In genomic region chr8:106603131-106603819, GRCm38 (mm10) we compare ENCODE assay signal across 8 mouse cellular contexts. TPM values are rescaled to one million over a fixed set of nuclear protein-coding genes. Genes with fewer than 3 reads are reported as not detected.
A peak's percentile ranks its signal among the peaks of the same experiment; 100 is the strongest.
DNase-seq lines count a peak whose midpoint lies in the region.

Gene Cdh1 (plus strand): TSS chr8:106603351.

- 1% methylated on average over 53 of the region's 53 CpGs for WGBS in large intestine, adult 2 months

- peak; percentile 8 to 14 for DNase-seq in spleen, adult 18-20 months
- DNase-seq in spleen, adult 12 weeks (ENCODE audit: low spot score) = no peak
- DNase-seq in embryo, embryonic 11 days = peak; percentile 55
- DNase-seq in heart, postnatal 4 days = peak; percentile 19
- DNase-seq in large intestine, adult 2 months (ENCODE audit: low read depth, low spot score) = no peak
- peak; percentile 88 to 94 for DNase-seq in lung, postnatal 4 days
- peak; percentile 30 to 35 for DNase-seq in right cerebral cortex, postnatal 10 days (ENCODE audit: low spot score in 2 of 2)
- DNase-seq in c-Kit-positive CD71-positive TER-119-positive erythroid progenitor cells, embryonic 14.5 days (ENCODE audit: low spot score) = no peak

RNA-seq across cellular contexts. Expression of gene Cdh1, which starts in this region (rescaled TPM):
- total RNA-seq in heart, postnatal 4 days (2021) = under 1 TPM; 0.10 to 0.23 TPM
- polyA plus RNA-seq in large intestine, adult 2 months (2012; rRNA removed) = 167 and 291 TPM in 2 replicates

Comparison
In these comparisons a context has a peak if more than half of its experiments do, and no peak if none do; other contexts are left out.
1. DNase-seq: peak in spleen, adult 18-20 months (2 of 2), embryo, embryonic 11 days (single experiment), lung, postnatal 4 days (2 of 2) and right cerebral cortex, postnatal 10 days (2 of 2); none in spleen, adult 12 weeks (single experiment), large intestine, adult 2 months (single experiment) and c-Kit-positive CD71-positive TER-119-positive erythroid progenitor cells, embryonic 14.5 days (single experiment).
2. Peak in DNase-seq in heart, postnatal 4 days; RNA of the gene not detected or under 1 TPM.